Mouse (Mus musculus) bone marrow macrophage, adult 2 months (primary cell): Measurements from ENCODE around the gene Klhdc1. TPM values are rescaled to one million over a fixed set of nuclear protein-coding genes. Genes with fewer than 3 reads are reported as not detected.

ENCODE experiments used
- H3K27ac ChIP-seq: 2 replicates; pipeline ENCODE4 v1.5.1; 2012; ENCODE audit warnings: low read depth, low read length; ENCODE audit not compliant: insufficient read depth
- H3K4me1 ChIP-seq: 2 replicates; pipeline ENCODE4 v1.6.1; 2012; ENCODE audit warnings: low read length; ENCODE audit not compliant: control insufficient read depth, insufficient read depth
- H3K4me3 ChIP-seq: 2 replicates; pipeline ENCODE4 v1.5.1; 2012; ENCODE audit warnings: mild to moderate bottlenecking, low read length, moderate library complexity; ENCODE audit not compliant: insufficient read depth
- CTCF ChIP-seq: IDR thresholded peaks from 2 replicates; pipeline ENCODE4 v1.5.1; 2012; ENCODE audit warnings: low read depth, mild to moderate bottlenecking, low read length, moderate library complexity
- POLR2A ChIP-seq: IDR thresholded peaks from 2 replicates; pipeline ENCODE4 v1.6.1; 2012; ENCODE audit warnings: mild to moderate bottlenecking, low read depth, low read length, borderline replicate concordance
- polyA plus RNA-seq: library from polyadenylated mRNA; stranded (reverse); fragments of >200 nt; gene quantifications from 2 replicates; pipeline ENCODE4 v1.2.4, GENCODE M21; 2012; ENCODE audit not compliant: missing spikeins, insufficient read depth, insufficient read length

The Klhdc1 gene
- polyA plus RNA-seq, 1 experiment, result 5.1 TPM

DNA sequence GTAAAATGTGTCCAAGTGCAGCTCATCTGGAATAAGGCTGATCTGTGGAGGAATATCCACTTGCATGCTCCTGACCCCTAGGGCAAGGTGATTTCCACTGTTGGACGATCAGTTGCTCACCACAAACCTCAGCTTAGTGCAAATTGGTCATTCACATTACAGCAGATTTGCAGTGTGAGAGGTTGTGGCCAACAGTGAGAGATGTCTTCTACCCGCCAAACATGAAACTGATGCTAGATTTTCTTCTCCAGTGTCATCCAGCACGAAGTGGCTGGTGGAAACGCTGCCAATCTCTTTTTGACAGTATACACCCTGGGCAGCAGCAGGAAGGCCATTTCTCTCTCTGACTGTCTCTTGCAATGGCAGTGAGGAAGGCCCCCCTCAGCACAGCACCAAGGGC, 54.7 kb downstream of the Klhdc1 start:
- Histone ChIP-seq H3K4me1 (peaks cover 8% of the 10 kb centered on the region), H3K4me3 (no peak overlapping the region), H3K27ac (no peak overlapping the region)
- no peak for TF ChIP-seq POLR2A
- TF ChIP-seq CTCF, result no peak

- Histone ChIP-seq H3K27ac (peak within 1 kb of the TSS; percentile 35), H3K4me3 (peak within 1 kb of the TSS; percentile 74), H3K4me1 (peaks cover 7% of the 10 kb centered on the region)
- TF ChIP-seq POLR2A (no peak), CTCF (no peak)
Observed at GRCm38 (mm10) chr12:69296511-69297410, 55.8 kb downstream of the Klhdc1 start, which contains the start of gene Klhdc2. Gene Klhdc2, plus strand, starts transcription at chr12:69296681.

DNA sequence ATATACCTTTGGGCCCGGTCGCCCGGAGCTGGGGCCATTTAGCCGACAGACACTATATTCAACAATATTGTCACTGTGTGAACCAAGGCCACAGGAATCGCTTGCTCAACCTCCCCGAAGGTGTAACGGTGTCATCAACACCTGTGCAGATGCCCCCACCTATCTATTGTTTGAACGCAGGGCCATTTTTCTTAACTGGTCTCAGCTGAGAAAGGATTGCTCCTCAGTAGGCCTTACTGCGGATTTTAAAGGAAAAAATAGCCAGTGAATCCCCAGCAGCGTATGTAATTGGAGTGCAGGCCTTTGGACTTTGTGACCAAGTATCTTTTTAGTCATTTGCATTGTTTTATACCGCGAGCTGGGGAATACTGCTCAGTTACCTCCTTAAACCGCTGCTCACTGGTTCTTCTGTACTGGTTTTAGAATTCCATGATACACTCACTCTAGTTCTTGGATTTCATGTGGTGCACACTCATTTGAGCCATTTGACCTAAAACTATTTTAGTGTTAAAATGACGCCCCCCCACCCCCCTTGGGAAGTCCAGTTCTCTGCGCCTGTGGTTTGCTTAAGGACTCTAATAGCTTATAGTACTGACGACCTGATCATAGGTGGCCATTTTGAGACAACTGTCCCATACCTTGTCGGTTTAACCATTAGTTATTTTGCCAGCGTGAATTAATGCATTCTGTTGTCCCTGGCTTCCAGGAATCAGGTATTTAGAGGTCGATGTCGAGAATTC, 56.6 kb downstream of the Klhdc1 start:
- no peak for TF ChIP-seq CTCF
- H3K27ac ChIP-seq, result no peak overlapping the region

GRCm38 (mm10) chr12:69298281-69298680, 57.3 kb downstream of the Klhdc1 start:
- TF ChIP-seq CTCF (no peak), POLR2A (no peak)
- Histone ChIP-seq H3K4me1 (peaks cover 7% of the 10 kb centered on the region), H3K27ac (no peak overlapping the region), H3K4me3 (no peak overlapping the region)

More for the DNA sequence above, 56.6 kb downstream of the Klhdc1 start:
- peak overlapping the region; percentile 74 for H3K4me3 ChIP-seq
- H3K4me1 ChIP-seq, result peaks cover 7% of the 10 kb centered on the region

DNA sequence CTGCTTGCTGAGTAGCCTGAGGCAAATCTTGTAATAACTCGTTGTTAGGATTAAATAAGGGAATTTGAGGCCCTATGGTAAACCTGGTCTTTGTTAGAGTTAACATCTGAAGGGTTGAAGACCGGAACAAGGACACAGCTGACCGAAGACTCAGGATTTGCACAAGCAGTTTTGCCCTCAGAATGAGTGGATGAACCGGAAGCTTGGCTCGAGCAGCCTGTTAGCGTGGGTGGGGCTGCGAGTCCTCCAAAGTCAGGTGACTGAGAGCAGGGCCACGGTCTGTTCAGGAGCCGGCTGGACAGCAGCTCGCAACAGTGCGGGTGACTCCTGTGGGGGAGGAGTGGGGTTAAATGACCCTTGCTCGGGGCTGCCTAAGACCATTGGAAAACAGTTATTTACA, 58.3 kb downstream of the Klhdc1 start:
- peaks cover 7% of the 10 kb centered on the region for H3K4me1 ChIP-seq
- no peak overlapping the region for H3K27ac ChIP-seq
- TF ChIP-seq POLR2A (no peak), CTCF (no peak)
- no peak overlapping the region for H3K4me3 ChIP-seq

GRCm38 (mm10) chr12:69299831-69300230, 58.9 kb downstream of the Klhdc1 start:
- H3K4me3 ChIP-seq, result no peak overlapping the region
- H3K4me1 ChIP-seq, result peaks cover 7% of the 10 kb centered on the region
- TF ChIP-seq POLR2A, result no peak
- TF ChIP-seq CTCF, result no peak
- no peak overlapping the region for H3K27ac ChIP-seq

GRCm38 (mm10) chr12:69300391-69300790, 59.4 kb downstream of the Klhdc1 start:
- Histone ChIP-seq H3K4me1 (peaks cover 7% of the 10 kb centered on the region), H3K4me3 (no peak overlapping the region), H3K27ac (no peak overlapping the region)
- TF ChIP-seq POLR2A (no peak), CTCF (no peak)

- peaks cover 7% of the 10 kb centered on the region for H3K4me1 ChIP-seq
Observed at GRCm38 (mm10) chr12:69302171-69302570, 61.2 kb downstream of the Klhdc1 start.

GRCm38 (mm10) chr12:69304051-69304450, 63.1 kb downstream of the Klhdc1 start:
- TF ChIP-seq CTCF (no peak), POLR2A (no peak)
- Histone ChIP-seq H3K27ac (no peak overlapping the region), H3K4me3 (no peak overlapping the region), H3K4me1 (no peaks in the 10 kb centered on the region)

More at GRCm38 (mm10) chr12:69302171-69302570, 61.2 kb downstream of the Klhdc1 start:
- no peak overlapping the region for H3K4me3 ChIP-seq
- no peak overlapping the region for H3K27ac ChIP-seq
- TF ChIP-seq POLR2A, result no peak
- TF ChIP-seq CTCF, result no peak

DNA sequence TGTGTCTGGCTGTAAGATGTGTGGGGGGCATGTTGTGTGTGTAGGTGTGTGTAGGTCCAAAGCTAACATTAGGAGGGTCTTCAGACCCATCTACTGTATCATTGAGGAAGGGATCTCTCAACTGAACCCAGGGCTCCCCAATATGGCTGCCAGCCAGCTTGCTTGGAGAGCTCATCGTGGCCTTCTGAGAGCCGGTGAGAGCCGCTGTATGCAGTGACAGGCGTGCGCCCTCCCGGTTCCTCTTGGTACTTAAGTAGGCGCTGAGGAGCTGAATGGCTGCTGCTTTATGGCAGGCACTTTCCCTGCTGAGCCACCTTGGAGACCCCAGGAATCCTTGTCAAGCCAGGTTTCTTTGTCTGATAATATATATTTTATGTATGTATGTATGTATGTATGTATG, 65.4 kb downstream of the Klhdc1 start:
- no peak overlapping the region for H3K27ac ChIP-seq
- TF ChIP-seq CTCF (no peak), POLR2A (no peak)
- no peaks in the 10 kb centered on the region for H3K4me1 ChIP-seq
- no peak overlapping the region for H3K4me3 ChIP-seq
